Mouse (Mus musculus) limb, embryonic 13.5 days (tissue): ENCODE measurements around the gene Tmem273. TPM values are rescaled to one million over a fixed set of nuclear protein-coding genes. Genes with fewer than 3 reads are reported as not detected.

ENCODE experiments used
- ATAC-seq: fragments of 200-750 bp; cut with Nextera tagmentation; 2 replicates; pipeline ENCODE4 v1.8.0; 2017; ENCODE audit warnings: low read depth, moderate number of reproducible peaks, moderate TSS enrichment; ENCODE audit not compliant: low FRiP score
- H3K27ac ChIP-seq: fragments of 300-500 bp; sonication (generic); 2 replicates; pipeline ENCODE4 v1.5.1; 2015; ENCODE audit warnings: inconsistent platforms, mild to moderate bottlenecking, moderate library complexity
- H3K27me3 ChIP-seq: fragments of 300-500 bp; sonication (generic); 2 replicates; pipeline ENCODE4 v1.6.1; 2015; ENCODE audit warnings: mild to moderate bottlenecking, inconsistent platforms
- H3K36me3 ChIP-seq: fragments of 300-500 bp; sonication (generic); 2 replicates; pipeline ENCODE4 v1.6.1; 2015; ENCODE audit warnings: inconsistent platforms, mild to moderate bottlenecking, moderate library complexity
- H3K4me1 ChIP-seq: fragments of 300-500 bp; sonication (generic); 2 replicates; pipeline ENCODE4 v1.6.1; 2015; ENCODE audit warnings: inconsistent platforms
- H3K4me2 ChIP-seq: fragments of 300-500 bp; sonication (generic); replicated peaks from 2 replicates; pipeline ENCODE4 v1.6.1; 2015; ENCODE audit warnings: inconsistent platforms, mild to moderate bottlenecking, moderate library complexity
- H3K4me3 ChIP-seq: fragments of 300-500 bp; sonication (generic); 2 replicates; pipeline ENCODE4 v1.5.1; 2015; ENCODE audit warnings: moderate library complexity, mild to moderate bottlenecking, inconsistent platforms
- H3K9ac ChIP-seq: fragments of 300-500 bp; sonication (generic); 2 replicates; pipeline ENCODE4 v1.6.1; 2015; ENCODE audit warnings: mild to moderate bottlenecking, inconsistent platforms
- H3K9me3 ChIP-seq: fragments of 300-500 bp; sonication (generic); 2 replicates; pipeline ENCODE4 v1.6.1; 2016; ENCODE audit warnings: inconsistent platforms
- WGBS: fragments of 180-500 bp; shearing (Covaris S2); methylation state at CpG from one replicate; pipeline ENCODE4 v1.1.7; 2015; 5-methylcytosine and 5-hydroxymethylcytosine counted together
- polyA plus RNA-seq: library from polyadenylated mRNA; unstranded; fragments of >200 nt; fragmentation: Nextera tagmentation; extraction: Ambion mirVana; gene quantifications from 2 replicates; pipeline ENCODE4 v1.2.1, GENCODE M21; 2015

Tmem273 gene
- 0.43 and 0.45 TPM in 2 replicates for polyA plus RNA-seq

DNA sequence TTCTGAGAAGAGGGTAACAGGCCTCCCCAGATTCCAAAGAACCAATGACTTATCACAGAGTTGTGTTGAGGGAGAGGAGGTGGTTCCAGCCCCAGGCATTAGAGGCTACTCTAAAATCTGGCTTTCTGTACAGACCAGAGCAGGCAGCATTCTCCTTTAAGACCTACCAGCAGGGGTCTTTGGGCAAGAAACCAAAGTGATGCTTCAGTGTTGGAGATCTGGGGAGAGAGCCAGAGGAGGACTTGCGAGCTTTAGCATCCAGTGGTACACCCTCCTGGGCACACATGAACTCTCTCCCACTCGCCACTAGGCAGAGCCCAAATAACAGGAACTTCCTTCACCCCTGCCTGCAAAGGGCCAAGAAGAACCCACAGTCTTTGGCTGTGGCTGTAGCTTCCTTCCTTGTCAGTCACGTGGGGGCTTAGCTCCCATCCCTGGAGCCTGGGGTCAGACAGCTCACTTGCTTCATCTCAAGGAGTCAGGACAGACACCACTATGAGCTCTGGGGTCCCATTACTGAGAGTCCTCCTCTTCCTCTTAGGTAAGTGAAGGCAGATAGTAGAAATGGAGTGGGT, at the start of gene Tmem273:
TSS of gene Tmem273 (plus strand) at position 408 of the 575 bp plus-strand sequence.
- Histone ChIP-seq H3K9me3 (no peaks in the 10 kb centered on the region), H3K4me3 (no peak within 1 kb of the TSS), H3K27ac (no peak within 1 kb of the TSS), H3K36me3 (no peaks in the 10 kb centered on the region), H3K4me2 (no peak within 1 kb of the TSS), H3K27me3 (no peaks in the 10 kb centered on the region), H3K4me1 (no peaks in the 10 kb centered on the region), H3K9ac (no peak within 1 kb of the TSS)
- WGBS = 73% methylated on average over 3 of the region's 3 CpGs
- no peak for ATAC-seq

DNA sequence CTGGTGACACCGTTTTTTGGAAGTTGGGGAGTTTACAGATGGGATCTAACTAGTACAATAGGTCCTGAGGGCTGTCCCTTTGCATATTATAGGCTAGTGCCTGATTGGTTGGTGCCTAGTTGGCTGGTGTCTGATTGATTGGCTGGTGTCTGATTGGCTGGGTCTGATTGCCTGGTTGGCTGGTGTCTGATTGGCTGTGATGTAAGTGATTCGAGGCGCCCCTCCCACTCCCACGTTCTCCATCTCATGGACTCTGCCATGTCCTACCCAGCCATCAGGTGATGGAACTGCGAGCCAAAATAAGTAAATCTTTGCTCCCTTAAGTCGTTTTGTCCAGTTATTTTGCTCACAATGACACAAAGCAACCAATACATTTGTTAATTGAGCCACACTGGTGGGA, 49.2 kb upstream of the Tmem273 start:
- no peaks in the 10 kb centered on the region for H3K9me3 ChIP-seq
- no peak overlapping the region for H3K4me2 ChIP-seq
- H3K4me3 ChIP-seq = no peak overlapping the region
- no peak overlapping the region for H3K27ac ChIP-seq
- 82% methylated on average over 6 of the region's 6 CpGs for WGBS
- H3K9ac ChIP-seq = no peak overlapping the region
- H3K4me1 ChIP-seq = no peaks in the 10 kb centered on the region
- no peaks in the 10 kb centered on the region for H3K27me3 ChIP-seq
- ATAC-seq = no peak
- H3K36me3 ChIP-seq = no peaks in the 10 kb centered on the region

DNA sequence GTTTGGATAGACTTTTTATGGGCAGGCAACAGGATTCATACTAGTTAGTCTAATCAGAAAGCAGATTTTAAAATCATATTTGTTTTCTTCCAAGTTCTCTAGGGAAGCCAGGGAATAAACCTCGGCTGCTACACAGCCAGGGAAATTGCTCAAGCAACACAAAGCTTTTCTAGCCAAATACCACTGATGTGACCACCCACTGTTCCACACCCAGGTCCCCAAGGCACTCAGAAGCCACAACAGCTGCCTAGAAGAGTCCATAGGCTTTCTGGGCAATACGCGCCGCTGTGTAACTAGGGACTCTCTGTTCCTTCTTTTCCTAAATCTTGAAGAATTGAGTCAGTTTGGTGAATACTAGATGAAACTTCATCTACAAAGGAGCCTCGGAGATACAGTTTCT, 47.2 kb upstream of the Tmem273 start:
- no peak overlapping the region for H3K9ac ChIP-seq
- H3K27me3 ChIP-seq = no peaks in the 10 kb centered on the region
- no peaks in the 10 kb centered on the region for H3K9me3 ChIP-seq
- H3K4me1 ChIP-seq = no peaks in the 10 kb centered on the region
- WGBS = 84% methylated on average over 5 of the region's 5 CpGs
- H3K27ac ChIP-seq = no peak overlapping the region
- H3K4me2 ChIP-seq = no peak overlapping the region
- H3K36me3 ChIP-seq = no peaks in the 10 kb centered on the region
- ATAC-seq = no peak
- H3K4me3 ChIP-seq = no peak overlapping the region

DNA sequence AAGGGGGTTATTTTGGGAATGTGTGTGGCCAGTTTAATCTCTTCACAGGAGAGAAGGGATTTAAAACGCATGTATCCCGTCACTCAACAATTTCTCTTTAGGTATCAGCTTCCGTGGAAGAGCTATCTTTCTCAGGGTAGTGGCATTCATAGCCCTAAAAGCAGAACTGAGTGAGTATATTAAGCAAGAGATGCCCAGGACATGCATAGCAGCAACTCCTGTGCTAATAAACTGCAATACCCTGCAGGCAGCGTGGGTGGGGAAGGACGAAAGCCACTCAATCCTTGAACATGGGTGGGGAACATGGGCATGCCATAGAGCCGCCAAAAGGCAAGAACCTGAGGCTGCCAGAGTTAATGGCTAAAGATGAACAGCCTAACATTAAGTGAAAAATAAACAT, 37.2 kb upstream of the Tmem273 start:
- Histone ChIP-seq H3K4me3 (no peak overlapping the region), H3K9ac (no peak overlapping the region), H3K27me3 (no peaks in the 10 kb centered on the region), H3K4me1 (0 out of 2 replicates have a peak, but pooled peaks cover 3% of the 10 kb centered on the region), H3K4me2 (no peak overlapping the region), H3K9me3 (no peaks in the 10 kb centered on the region), H3K36me3 (no peaks in the 10 kb centered on the region), H3K27ac (no peak overlapping the region)
- 71% methylated on average over 6 of the region's 6 CpGs for WGBS
- ATAC-seq = no peak

DNA sequence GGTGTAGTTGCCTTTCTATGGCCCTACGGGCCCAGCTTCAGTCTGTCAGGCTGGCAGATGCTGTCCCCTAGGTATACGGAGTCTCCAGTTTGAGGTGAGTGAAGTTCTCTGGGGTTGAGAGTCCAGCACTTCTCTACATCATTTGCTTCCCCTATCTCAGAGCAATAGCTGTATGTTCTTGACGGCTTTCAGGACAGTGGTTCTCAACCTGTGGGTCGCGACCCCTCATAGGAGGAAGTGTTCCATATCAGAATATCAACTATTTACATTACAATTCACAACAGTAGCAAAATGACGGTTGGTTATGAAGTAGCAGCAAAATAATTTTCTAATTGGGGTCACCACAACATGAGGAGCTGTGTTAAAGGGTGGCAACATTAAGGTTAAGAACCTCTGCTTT, 35.0 kb upstream of the Tmem273 start:
- no peaks in the 10 kb centered on the region for H3K27me3 ChIP-seq
- no peak overlapping the region for H3K27ac ChIP-seq
- H3K9ac ChIP-seq = no peak overlapping the region
- no peak overlapping the region for H3K4me2 ChIP-seq
- H3K4me3 ChIP-seq = no peak overlapping the region
- no peaks in the 10 kb centered on the region for H3K36me3 ChIP-seq
- 0 out of 2 replicates have a peak, but pooled peaks cover 7% of the 10 kb centered on the region for H3K4me1 ChIP-seq
- H3K9me3 ChIP-seq = no peaks in the 10 kb centered on the region
- ATAC-seq = no peak
- 89% methylated on average over 6 of the region's 6 CpGs for WGBS

DNA sequence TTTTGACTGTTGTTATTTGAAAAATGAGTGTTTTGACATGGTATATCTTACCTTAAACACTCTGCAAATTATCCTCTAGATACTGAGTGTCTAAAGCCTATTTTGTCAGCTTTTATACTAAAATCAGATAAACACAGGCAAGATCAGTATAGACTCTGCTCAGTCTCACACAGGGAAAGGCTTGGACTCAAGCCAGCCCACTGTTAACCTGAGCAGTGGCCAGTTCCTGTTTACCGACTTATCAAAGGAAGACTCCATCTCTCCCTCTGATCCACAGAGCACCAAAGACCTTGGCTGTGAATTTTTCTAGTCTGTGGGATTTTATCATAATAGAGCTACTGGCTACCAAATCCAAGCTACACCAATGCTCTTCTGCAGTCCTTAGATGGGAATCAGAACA, 31.5 kb upstream of the Tmem273 start:
- 44% methylated on average over 1 of the region's 1 CpGs for WGBS
- Histone ChIP-seq H3K36me3 (no peaks in the 10 kb centered on the region), H3K9me3 (no peaks in the 10 kb centered on the region), H3K27ac (no peak overlapping the region), H3K4me1 (0 out of 2 replicates have a peak, but pooled peaks cover 7% of the 10 kb centered on the region), H3K4me2 (no peak overlapping the region), H3K9ac (no peak overlapping the region), H3K27me3 (no peaks in the 10 kb centered on the region), H3K4me3 (no peak overlapping the region)
- no peak for ATAC-seq

DNA sequence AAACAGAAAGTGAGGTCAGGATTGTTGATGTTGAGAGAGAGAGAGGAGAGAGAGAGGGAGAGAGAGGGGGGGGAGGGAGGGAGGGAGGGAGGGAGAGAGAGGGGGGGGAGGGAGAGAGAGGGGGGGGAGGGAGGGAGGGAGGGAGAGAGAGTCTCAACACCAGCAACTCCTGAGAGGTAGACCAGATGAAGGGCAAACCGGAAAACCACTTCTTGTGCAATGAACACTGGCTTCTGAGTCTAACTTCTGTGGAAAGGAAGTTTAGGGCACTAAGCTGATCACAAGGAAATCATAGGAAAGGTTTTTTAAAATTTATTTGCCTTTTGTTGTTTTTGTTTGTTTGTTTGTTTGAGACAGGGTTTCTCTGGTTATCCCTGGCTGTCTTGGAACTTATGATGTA, 23.6 kb upstream of the Tmem273 start:
- no peaks in the 10 kb centered on the region for H3K27me3 ChIP-seq

DNA sequence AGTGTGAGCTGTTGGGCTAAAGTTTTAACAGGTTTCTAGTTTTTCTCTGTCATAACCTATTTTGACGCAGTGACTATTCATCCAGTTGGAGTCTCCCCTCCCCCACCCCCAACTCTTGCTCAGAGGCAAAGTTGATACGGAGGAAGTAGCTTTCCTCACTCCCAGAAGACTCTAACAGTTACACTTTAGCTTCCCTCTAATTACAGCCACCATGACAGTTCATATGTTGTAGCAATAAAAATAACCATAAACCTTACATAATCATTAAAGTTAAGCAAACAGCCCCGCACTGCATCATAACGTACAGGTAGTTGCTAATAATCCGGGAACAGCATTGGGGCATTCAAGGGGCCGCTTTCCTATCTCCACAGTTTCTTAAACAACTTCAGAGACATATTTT, 15.2 kb upstream of the Tmem273 start:
- no peaks in the 10 kb centered on the region for H3K4me1 ChIP-seq
- H3K36me3 ChIP-seq = no peaks in the 10 kb centered on the region
- no peak overlapping the region for H3K4me2 ChIP-seq
- no peak overlapping the region for H3K4me3 ChIP-seq
- no peak overlapping the region for H3K27ac ChIP-seq
- H3K9me3 ChIP-seq = no peaks in the 10 kb centered on the region
- no peak for ATAC-seq
- no peaks in the 10 kb centered on the region for H3K27me3 ChIP-seq
- 53% methylated on average over 6 of the region's 6 CpGs for WGBS
- H3K9ac ChIP-seq = no peak overlapping the region

More for the DNA sequence above, 23.6 kb upstream of the Tmem273 start:
- Histone ChIP-seq H3K27ac (no peak overlapping the region), H3K4me2 (no peak overlapping the region), H3K4me1 (no peaks in the 10 kb centered on the region), H3K9ac (no peak overlapping the region), H3K4me3 (no peak overlapping the region), H3K36me3 (no peaks in the 10 kb centered on the region), H3K9me3 (no peaks in the 10 kb centered on the region)
- no peak for ATAC-seq
- WGBS = 85% methylated on average over 1 of the region's 1 CpGs

DNA sequence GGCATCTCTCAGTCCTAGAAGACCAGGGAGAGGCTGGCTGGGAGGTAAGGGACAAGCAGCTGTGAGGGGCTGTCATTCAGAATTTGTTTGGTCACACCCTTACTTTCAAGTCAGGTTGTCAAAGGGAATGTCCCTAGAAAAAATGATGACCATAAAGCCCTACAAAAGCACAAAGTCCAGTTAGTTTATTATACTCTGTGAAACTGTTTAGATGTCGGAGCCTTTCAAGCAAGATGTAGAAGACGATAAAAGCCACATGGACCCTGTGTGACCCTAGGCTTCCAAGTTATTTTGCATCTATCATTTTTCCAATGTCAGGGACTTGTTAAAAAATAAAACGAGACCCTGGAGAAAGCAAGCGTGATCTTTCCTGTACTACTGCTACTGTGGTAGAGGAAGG, 13.7 kb upstream of the Tmem273 start:
- Histone ChIP-seq H3K9me3 (no peaks in the 10 kb centered on the region), H3K27me3 (no peaks in the 10 kb centered on the region), H3K4me1 (no peaks in the 10 kb centered on the region), H3K4me3 (no peak overlapping the region), H3K27ac (no peak overlapping the region), H3K9ac (no peak overlapping the region), H3K4me2 (no peak overlapping the region), H3K36me3 (no peaks in the 10 kb centered on the region)
- WGBS = 75% methylated on average over 4 of the region's 4 CpGs
- no peak for ATAC-seq

DNA sequence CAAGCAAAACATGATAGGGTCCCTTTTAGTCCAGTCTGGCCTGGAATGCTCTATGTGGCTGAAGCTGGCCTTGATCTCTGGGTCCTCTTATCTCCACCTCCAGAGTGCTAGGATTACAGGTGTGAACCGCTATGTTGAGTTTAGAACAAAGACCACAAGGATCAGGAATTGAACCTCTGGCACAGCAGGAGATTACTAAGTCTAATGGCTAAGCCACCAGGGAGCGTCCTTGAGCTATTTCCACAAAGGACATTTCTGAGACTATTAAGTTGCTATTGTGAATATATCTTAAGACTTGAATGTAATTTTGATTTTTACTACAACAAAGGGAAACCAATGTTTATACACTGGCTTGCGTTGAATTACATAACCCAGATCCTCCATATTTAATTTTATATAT, 13.0 kb upstream of the Tmem273 start:
- H3K36me3 ChIP-seq = no peaks in the 10 kb centered on the region
- no peak overlapping the region for H3K27ac ChIP-seq
- no peak overlapping the region for H3K9ac ChIP-seq
- H3K4me3 ChIP-seq = no peak overlapping the region
- H3K4me1 ChIP-seq = no peaks in the 10 kb centered on the region
- no peaks in the 10 kb centered on the region for H3K9me3 ChIP-seq
- 64% methylated on average over 3 of the region's 3 CpGs for WGBS
- ATAC-seq = no peak
- no peak overlapping the region for H3K4me2 ChIP-seq
- no peaks in the 10 kb centered on the region for H3K27me3 ChIP-seq

DNA sequence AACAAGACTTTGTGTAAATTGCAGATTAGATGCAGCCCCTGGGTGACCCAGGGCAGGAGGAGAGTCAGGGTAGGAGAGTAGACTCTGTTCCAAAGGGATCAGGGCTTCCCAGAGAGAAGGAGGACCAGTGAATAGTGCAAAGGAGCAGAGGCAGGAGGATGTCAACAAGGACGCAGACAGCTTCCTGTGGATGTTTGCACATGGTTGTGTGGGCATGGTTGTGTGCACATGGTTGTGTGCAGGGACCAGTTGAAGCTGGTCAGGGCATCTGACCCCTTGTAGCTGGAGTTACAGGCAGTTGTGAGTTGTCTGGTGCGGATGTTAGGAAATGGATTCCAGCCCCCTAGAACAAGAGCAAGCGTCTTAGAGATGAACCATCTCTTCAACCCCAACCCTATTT, 12.3 kb upstream of the Tmem273 start:
- H3K4me3 ChIP-seq = no peak overlapping the region
- H3K9me3 ChIP-seq = no peaks in the 10 kb centered on the region
- no peaks in the 10 kb centered on the region for H3K4me1 ChIP-seq
- 74% methylated on average over 3 of the region's 3 CpGs for WGBS
- no peak overlapping the region for H3K27ac ChIP-seq
- no peaks in the 10 kb centered on the region for H3K36me3 ChIP-seq
- H3K9ac ChIP-seq = no peak overlapping the region
- no peak for ATAC-seq
- H3K27me3 ChIP-seq = no peaks in the 10 kb centered on the region
- no peak overlapping the region for H3K4me2 ChIP-seq

DNA sequence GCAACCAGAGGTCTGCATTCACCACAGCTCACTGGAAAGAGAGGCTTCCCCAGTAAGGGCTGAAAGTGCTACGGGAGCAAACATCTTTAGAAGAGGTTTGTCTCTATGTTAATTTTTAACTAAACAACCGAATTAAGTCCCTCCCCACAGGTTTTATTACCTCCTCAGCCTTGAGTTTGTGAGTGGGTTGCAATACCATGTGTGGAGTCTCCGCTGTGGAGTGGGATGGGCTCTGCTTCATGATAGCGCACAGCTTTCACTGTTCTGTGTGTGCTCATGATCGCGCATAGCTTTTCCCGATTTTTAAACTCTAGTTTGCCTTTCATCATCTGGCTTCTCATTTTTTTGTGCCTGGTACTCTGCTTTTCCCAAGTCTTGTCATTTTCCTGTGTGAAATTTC, 9.7 kb upstream of the Tmem273 start:
- H3K4me1 ChIP-seq = no peaks in the 10 kb centered on the region
- no peaks in the 10 kb centered on the region for H3K27me3 ChIP-seq
- H3K36me3 ChIP-seq = no peaks in the 10 kb centered on the region
- 86% methylated on average over 7 of the region's 7 CpGs for WGBS
- no peaks in the 10 kb centered on the region for H3K9me3 ChIP-seq
- H3K4me3 ChIP-seq = no peak overlapping the region
- H3K4me2 ChIP-seq = no peak overlapping the region
- H3K9ac ChIP-seq = no peak overlapping the region
- no peak for ATAC-seq
- no peak overlapping the region for H3K27ac ChIP-seq

DNA sequence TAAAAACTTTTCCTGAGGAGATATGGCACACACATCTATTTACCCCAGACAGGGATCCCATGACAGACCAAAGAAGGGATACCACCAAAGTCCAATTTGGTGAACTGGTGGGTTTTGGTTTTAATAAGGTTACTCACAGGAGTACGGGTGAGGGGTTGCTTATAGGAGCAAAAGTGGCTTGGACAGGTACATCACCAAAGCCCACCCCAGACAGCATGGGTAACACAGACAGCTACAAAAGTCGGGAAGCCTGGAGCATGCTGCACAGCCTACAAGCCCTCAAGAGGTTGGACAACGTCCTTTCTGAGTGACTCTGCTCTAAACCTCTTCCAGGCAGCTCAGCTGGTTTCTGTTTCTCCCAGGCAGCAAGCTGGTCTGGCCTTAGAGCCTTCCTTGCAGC, 7.4 kb upstream of the Tmem273 start:
- H3K27me3 ChIP-seq = no peaks in the 10 kb centered on the region
- WGBS = 82% methylated on average over 3 of the region's 3 CpGs
- H3K4me3 ChIP-seq = no peak overlapping the region
- no peak for ATAC-seq
- H3K4me1 ChIP-seq = no peaks in the 10 kb centered on the region
- H3K9ac ChIP-seq = no peak overlapping the region
- H3K36me3 ChIP-seq = no peaks in the 10 kb centered on the region
- no peak overlapping the region for H3K4me2 ChIP-seq
- H3K9me3 ChIP-seq = no peaks in the 10 kb centered on the region
- H3K27ac ChIP-seq = no peak overlapping the region
